Mouse (Mus musculus) bone marrow macrophage, adult 2 months (primary cell): ENCODE results near the gene Rxfp2.

Experiments used
- CTCF ChIP-seq: IDR thresholded peaks from 2 replicates; pipeline ENCODE4 v1.5.1; 2012; ENCODE audit warnings: low read depth, mild to moderate bottlenecking, low read length, moderate library complexity
- POLR2A ChIP-seq: IDR thresholded peaks from 2 replicates; pipeline ENCODE4 v1.6.1; 2012; ENCODE audit warnings: mild to moderate bottlenecking, low read depth, low read length, borderline replicate concordance

GRCm38 (mm10) chr5:150118124-150118454 lies 99.6 kb downstream of the Rxfp2 start:
- TF ChIP-seq CTCF, result no peak
- TF ChIP-seq POLR2A, result no peak
